Mouse (Mus musculus) hindbrain, embryonic 12.5 days (tissue): Measurements from ENCODE around the gene Lyg1. TPM values are rescaled to one million over a fixed set of nuclear protein-coding genes. Genes with fewer than 3 reads are reported as not detected.

Experiments
- ATAC-seq: fragments of 200-750 bp; cut with Nextera tagmentation; 2 replicates; pipeline ENCODE4 v1.8.0; 2017; ENCODE audit warnings: moderate TSS enrichment; ENCODE audit not compliant: low FRiP score
- H3K27ac ChIP-seq: fragments of 300-500 bp; sonication (generic); 2 replicates; pipeline ENCODE4 v1.5.1; 2016; ENCODE audit warnings: mild to moderate bottlenecking
- H3K27me3 ChIP-seq: fragments of 300-500 bp; sonication (generic); 2 replicates; pipeline ENCODE4 v1.6.1; 2016; ENCODE audit warnings: mild to moderate bottlenecking
- H3K36me3 ChIP-seq: fragments of 300-500 bp; sonication (generic); 2 replicates; pipeline ENCODE4 v1.6.1; 2016; ENCODE audit warnings: mild to moderate bottlenecking
- H3K4me1 ChIP-seq: fragments of 300-500 bp; sonication (generic); 2 replicates; pipeline ENCODE4 v1.6.1; 2016
- H3K4me2 ChIP-seq: fragments of 300-500 bp; sonication (generic); replicated peaks from 2 replicates; pipeline ENCODE4 v1.6.1; 2016; ENCODE audit warnings: mild to moderate bottlenecking
- H3K4me3 ChIP-seq: fragments of 300-500 bp; sonication (generic); 2 replicates; pipeline ENCODE4 v1.5.1; 2016; ENCODE audit warnings: mild to moderate bottlenecking
- H3K9ac ChIP-seq: fragments of 300-500 bp; sonication (generic); 2 replicates; pipeline ENCODE4 v1.6.1; 2016; ENCODE audit warnings: mild to moderate bottlenecking, moderate library complexity
- H3K9me3 ChIP-seq: fragments of 300-500 bp; sonication (generic); replicated peaks from 2 replicates; pipeline ENCODE4 v1.6.1; 2016; ENCODE audit warnings: mild to moderate bottlenecking
- WGBS: fragments of 180-500 bp; shearing (Covaris S2); methylation state at CpG from one replicate; pipeline ENCODE4 v1.1.7; 2016; 5-methylcytosine and 5-hydroxymethylcytosine counted together
- polyA plus RNA-seq: library from polyadenylated mRNA; unstranded; fragments of >200 nt; fragmentation: Nextera tagmentation; extraction: Ambion mirVana; gene quantifications from 2 replicates; pipeline ENCODE4 v1.2.1, GENCODE M21; 2016

The Lyg1 gene
- polyA plus RNA-seq, 1 experiment from 2014 or later: not detected

DNA sequence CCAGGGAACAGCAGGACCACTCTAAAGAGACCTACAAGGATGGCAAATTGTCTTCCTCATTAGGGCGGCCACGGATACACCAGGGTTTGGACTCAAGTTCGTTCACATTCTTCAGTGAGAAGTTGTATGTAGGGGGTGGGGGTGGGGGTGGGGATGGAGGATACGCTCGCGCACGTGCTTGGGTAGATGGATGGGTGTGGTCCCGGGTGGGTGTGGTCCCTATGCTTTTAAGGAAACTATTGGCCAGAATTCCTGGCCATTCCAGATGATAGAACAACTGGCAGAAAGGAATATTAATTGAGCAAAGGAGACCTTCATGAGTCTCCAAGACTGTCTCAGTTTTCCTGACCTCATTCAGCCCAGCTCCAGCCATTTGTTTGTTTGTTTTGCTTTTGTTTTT lies 31.6 kb downstream of the Lyg1 start:
- no peak for ATAC-seq
- Histone ChIP-seq H3K9ac (no peak overlapping the region), H3K4me2 (no peak overlapping the region), H3K4me1 (no peaks in the 10 kb centered on the region), H3K27me3 (no peaks in the 10 kb centered on the region), H3K27ac (no peak overlapping the region), H3K36me3 (no peaks in the 10 kb centered on the region), H3K9me3 (no peaks in the 10 kb centered on the region), H3K4me3 (no peak overlapping the region)
- WGBS: 81% methylated on average over 8 of the region's 8 CpGs

DNA sequence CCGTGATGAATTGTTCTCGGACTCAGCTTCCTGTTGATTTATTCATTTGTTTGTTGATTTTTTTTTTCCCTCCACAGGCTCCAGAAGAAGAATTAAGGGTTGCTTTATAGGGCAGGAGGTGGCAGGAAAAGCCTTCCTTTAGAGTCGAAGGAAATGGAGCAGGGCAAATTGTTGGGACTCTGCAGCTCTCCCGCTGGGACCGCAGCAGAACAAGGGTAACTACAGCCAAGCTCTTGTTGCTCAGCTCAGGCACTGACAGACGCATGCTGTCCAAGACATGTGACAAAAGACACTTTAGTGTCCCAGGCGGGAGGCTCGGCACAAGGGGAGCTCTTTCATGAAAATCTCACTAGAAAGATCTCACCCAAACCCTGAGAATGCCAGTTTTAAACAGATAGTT lies 35.0 kb downstream of the Lyg1 start:
- ATAC-seq: no peak

DNA sequence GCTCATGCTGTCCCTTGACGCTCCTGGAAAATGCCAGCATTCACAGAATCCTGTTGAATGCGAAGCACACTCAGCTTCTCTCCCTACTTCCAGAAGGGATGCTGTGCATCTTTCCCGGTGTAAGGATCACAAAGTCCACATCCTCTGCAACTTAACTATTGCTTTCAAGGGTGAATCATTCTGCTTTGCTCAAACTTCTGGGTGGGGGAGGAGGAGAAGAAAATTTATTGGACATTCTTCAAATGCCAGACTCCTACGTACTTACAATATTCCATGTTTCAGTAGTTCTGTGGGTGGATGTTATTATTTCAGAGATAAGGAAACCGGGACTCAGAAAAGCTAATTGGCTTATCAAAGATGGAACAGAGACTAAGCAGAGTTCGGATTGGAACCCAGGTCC lies 39.5 kb downstream of the Lyg1 start:
- H3K36me3 ChIP-seq: no peaks in the 10 kb centered on the region
- WGBS: 79% methylated on average over 6 of the region's 6 CpGs
- H3K9ac ChIP-seq: no peak overlapping the region
- H3K9me3 ChIP-seq: no peaks in the 10 kb centered on the region
- no peak for ATAC-seq
- no peak overlapping the region for H3K27ac ChIP-seq
- no peak overlapping the region for H3K4me2 ChIP-seq
- no peak overlapping the region for H3K4me3 ChIP-seq
- H3K4me1 ChIP-seq: no peaks in the 10 kb centered on the region
- peaks cover 4% of the 10 kb centered on the region; the same call in 1 of the 2 replicates for H3K27me3 ChIP-seq

More for the DNA sequence above, 35.0 kb downstream of the Lyg1 start:
- H3K27ac ChIP-seq: no peak overlapping the region
- WGBS: 49% methylated on average over 8 of the region's 8 CpGs
- H3K4me1 ChIP-seq: no peaks in the 10 kb centered on the region
- H3K36me3 ChIP-seq: no peaks in the 10 kb centered on the region
- H3K9me3 ChIP-seq: no peaks in the 10 kb centered on the region
- no peak overlapping the region for H3K9ac ChIP-seq
- no peaks in the 10 kb centered on the region for H3K27me3 ChIP-seq
- H3K4me3 ChIP-seq: no peak overlapping the region
- H3K4me2 ChIP-seq: no peak overlapping the region

DNA sequence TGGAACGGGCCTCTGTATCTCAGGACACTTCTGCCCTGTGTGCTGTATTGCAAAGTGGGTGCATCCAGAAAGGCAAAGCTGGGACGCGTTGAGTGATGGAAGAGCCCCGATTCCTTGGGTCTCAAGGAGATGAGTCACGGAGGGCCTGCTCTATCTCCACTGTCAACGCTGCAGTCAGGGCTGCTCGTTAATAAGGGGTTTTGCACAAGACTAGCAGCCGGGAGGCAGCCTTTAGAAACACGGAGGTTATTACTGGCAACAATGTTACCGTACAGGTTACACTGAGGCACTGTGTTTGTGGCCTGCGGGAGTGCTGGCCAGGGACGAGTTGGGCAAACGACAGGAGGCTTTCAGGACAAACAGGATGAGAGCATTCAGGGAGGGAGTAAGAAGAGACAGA lies 39.9 kb downstream of the Lyg1 start:
- WGBS: 83% methylated on average over 13 of the region's 13 CpGs
- no peaks in the 10 kb centered on the region for H3K36me3 ChIP-seq
- H3K9me3 ChIP-seq: no peaks in the 10 kb centered on the region
- H3K4me1 ChIP-seq: no peaks in the 10 kb centered on the region
- no peak overlapping the region for H3K4me3 ChIP-seq
- H3K4me2 ChIP-seq: no peak overlapping the region
- no peak overlapping the region for H3K9ac ChIP-seq
- H3K27ac ChIP-seq: no peak overlapping the region
- no peak for ATAC-seq
- H3K27me3 ChIP-seq: peaks cover 4% of the 10 kb centered on the region; the same call in 1 of the 2 replicates

DNA sequence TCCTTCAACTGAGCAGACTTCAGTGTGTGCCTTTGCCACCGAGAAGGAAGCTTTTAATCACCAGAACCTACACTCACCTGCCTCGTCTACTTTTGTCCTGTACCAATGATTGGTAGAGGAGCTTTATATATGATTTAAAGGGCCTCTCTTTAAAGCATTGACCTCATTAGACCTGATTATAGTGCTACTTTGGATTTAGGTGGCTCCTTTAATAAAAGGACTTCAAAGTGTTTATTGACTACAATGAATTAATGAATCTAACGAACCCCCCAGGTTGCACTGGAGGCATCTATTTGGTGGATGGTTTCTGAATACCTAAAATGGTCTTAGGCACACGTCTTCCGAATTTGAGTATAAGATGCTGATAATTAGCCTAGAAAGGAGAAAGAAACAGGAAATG lies 41.2 kb downstream of the Lyg1 start, which contains the start of gene Lyg2:
Lyg2 (minus strand) TSS at position 101 of the 400 bp plus-strand sequence.
- WGBS: 85% methylated on average over 5 of the region's 5 CpGs
- no peaks in the 10 kb centered on the region for H3K4me1 ChIP-seq
- H3K27me3 ChIP-seq: peaks cover 4% of the 10 kb centered on the region; the same call in 1 of the 2 replicates
- H3K9me3 ChIP-seq: no peaks in the 10 kb centered on the region
- H3K27ac ChIP-seq: no peak within 1 kb of the TSS
- H3K36me3 ChIP-seq: no peaks in the 10 kb centered on the region
- H3K9ac ChIP-seq: no peak within 1 kb of the TSS
- H3K4me2 ChIP-seq: no peak within 1 kb of the TSS
- ATAC-seq: no peak
- H3K4me3 ChIP-seq: no peak within 1 kb of the TSS

DNA sequence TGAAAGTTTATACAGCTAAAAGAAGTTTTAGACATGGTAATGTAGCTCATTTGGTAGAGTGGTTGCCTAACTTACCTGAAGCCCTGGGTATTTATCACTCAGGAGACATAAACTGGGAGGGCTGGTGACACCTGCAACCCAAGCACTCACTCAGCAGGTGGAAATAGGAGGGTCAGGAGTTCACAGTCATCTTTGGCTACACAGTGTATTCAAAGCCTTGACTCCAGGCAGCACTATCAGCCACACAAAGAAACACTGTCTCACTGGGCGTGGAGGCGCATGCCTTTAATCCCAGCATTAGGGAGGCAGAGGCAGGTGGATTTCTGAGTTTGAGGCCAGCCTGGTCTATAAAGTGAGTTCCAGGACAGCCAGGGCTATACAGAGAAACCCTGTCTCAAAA lies 44.8 kb downstream of the Lyg1 start:
- no peak overlapping the region for H3K9ac ChIP-seq
- H3K36me3 ChIP-seq: no peaks in the 10 kb centered on the region
- H3K4me3 ChIP-seq: no peak overlapping the region
- H3K4me1 ChIP-seq: no peaks in the 10 kb centered on the region
- ATAC-seq: no peak
- peaks cover 4% of the 10 kb centered on the region; the same call in 1 of the 2 replicates for H3K27me3 ChIP-seq
- 86% methylated on average over 2 of the region's 2 CpGs for WGBS
- no peaks in the 10 kb centered on the region for H3K9me3 ChIP-seq
- no peak overlapping the region for H3K27ac ChIP-seq
- H3K4me2 ChIP-seq: no peak overlapping the region

DNA sequence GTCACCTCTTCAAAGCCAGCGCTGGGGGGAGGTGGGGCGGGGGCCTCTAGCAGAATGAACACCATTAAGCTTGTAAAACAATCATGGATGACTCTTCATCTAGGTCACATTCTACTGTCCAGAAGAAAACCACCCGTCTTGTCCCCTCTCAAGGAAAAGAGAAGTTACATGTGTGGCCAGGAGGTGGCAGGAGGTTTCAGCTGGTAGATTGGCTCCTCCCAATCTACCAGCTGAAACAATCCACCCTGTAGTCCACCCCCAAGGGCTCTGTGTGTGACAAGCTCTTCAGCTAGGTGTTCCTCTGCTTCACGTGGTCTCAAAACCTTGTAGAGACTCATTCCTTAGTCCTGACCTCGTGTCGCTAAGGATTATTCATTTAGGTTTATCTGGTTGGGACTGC lies 54.4 kb downstream of the Lyg1 start:
- Histone ChIP-seq H3K9ac (no peak overlapping the region), H3K27me3 (no peaks in the 10 kb centered on the region), H3K4me1 (no peaks in the 10 kb centered on the region), H3K27ac (no peak overlapping the region), H3K9me3 (no peaks in the 10 kb centered on the region), H3K4me3 (no peak overlapping the region), H3K36me3 (peaks cover 21% of the 10 kb centered on the region), H3K4me2 (no peak overlapping the region)
- WGBS: 33% methylated on average over 6 of the region's 6 CpGs
- ATAC-seq: no peak

DNA sequence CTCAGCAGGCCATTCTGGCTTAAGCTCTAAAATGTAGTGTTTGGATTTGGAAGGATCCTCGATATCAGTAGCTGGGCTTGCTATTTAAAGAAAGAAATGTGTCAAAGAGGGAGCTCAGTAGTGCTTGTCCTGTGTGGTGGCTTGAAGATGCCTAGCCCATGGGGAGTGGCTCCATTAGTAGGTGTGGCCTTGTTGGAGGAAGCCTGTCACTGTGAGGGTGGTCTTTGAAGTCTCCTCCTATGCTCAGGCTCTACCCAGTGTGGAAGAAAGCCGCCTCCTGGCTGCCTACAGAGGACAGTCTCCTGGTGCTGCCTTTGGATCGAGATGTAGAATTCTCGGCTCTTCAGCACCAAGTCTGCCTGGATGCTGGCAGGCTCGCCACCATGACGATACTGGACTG lies 57.3 kb downstream of the Lyg1 start:
- WGBS: 52% methylated on average over 6 of the region's 6 CpGs
- H3K27me3 ChIP-seq: no peaks in the 10 kb centered on the region
- no peaks in the 10 kb centered on the region for H3K4me1 ChIP-seq
- H3K4me3 ChIP-seq: no peak overlapping the region
- H3K4me2 ChIP-seq: no peak overlapping the region
- no peaks in the 10 kb centered on the region for H3K9me3 ChIP-seq
- no peak overlapping the region for H3K9ac ChIP-seq
- no peak for ATAC-seq
- H3K27ac ChIP-seq: no peak overlapping the region
- H3K36me3 ChIP-seq: peaks cover 47% of the 10 kb centered on the region

DNA sequence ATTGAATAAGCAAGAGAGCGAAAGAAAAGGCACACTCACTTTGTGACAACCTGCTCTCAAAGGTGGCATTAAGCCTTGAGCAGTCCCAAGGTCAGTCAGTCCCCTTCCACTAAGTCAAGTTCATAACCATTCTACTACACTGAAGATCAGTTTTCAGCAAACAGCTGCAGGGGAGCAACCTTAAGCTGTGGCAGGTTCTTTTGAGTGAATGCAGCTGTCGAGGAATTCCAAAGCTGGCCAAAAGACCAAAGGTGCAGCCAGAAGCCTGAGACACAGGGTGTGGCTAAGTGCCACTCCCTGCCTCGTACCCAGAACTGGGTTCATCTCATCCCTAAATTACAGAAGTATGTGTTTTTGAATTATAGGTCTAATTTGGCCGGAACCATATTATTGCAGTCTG lies 57.7 kb downstream of the Lyg1 start:
- Histone ChIP-seq H3K9me3 (no peaks in the 10 kb centered on the region), H3K27ac (no peak overlapping the region), H3K4me3 (no peak overlapping the region), H3K4me2 (no peak overlapping the region), H3K36me3 (peaks cover 52% of the 10 kb centered on the region), H3K27me3 (no peaks in the 10 kb centered on the region), H3K4me1 (no peaks in the 10 kb centered on the region), H3K9ac (no peak overlapping the region)
- 88% methylated on average over 4 of the region's 4 CpGs for WGBS
- no peak for ATAC-seq

Other genes with a start within 250 kb of the Lyg1 start
- 2.6 TPM in 2 replicates for gene 2010300C02Rik, start 237.7 kb downstream of the Lyg1 start, polyA plus RNA-seq
- 20.3 and 21.5 TPM in 2 replicates for gene Tsga10, start 91.3 kb downstream of the Lyg1 start, polyA plus RNA-seq
- gene Lipt1, start 86.0 kb downstream of the Lyg1 start, polyA plus RNA-seq: 8.8 and 8.9 TPM in 2 replicates
- 19.1 and 21.7 TPM in 2 replicates for gene Mitd1, start 67.3 kb downstream of the Lyg1 start, polyA plus RNA-seq
- gene Mrpl30, start 67.3 kb downstream of the Lyg1 start, polyA plus RNA-seq: 185 and 220 TPM in 2 replicates
- gene Lyg2, start 41.3 kb downstream of the Lyg1 start, polyA plus RNA-seq: not detected in 2 replicates
- 155 and 161 TPM in 2 replicates for gene Txndc9, start 40.1 kb upstream of the Lyg1 start, polyA plus RNA-seq
- gene Eif5b, start 40.3 kb upstream of the Lyg1 start, polyA plus RNA-seq: 31.3 and 34.0 TPM in 2 replicates
- gene Rev1, start 172.0 kb upstream of the Lyg1 start, polyA plus RNA-seq: 40.4 and 44.2 TPM in 2 replicates